Mouse (Mus musculus) spleen, adult 2 months (tissue): Measurements from ENCODE around the gene Safb2.

Experiments
- CTCF ChIP-seq: fragments of 200-500 bp; IDR thresholded peaks from 2 replicates; pipeline ENCODE4 v1.5.1; 2011; ENCODE audit warnings: mild to moderate bottlenecking, inconsistent platforms; ENCODE audit not compliant: insufficient read depth, insufficient read length, insufficient replicate concordance; ENCODE audit errors: extremely low read depth
- POLR2A ChIP-seq: fragments of 200-500 bp; IDR thresholded peaks from 2 replicates; pipeline ENCODE4 v1.6.1; 2011; ENCODE audit warnings: low read depth, low read length, inconsistent platforms

GRCm38 (mm10) chr17:56634023-56634422, 49.6 kb upstream of the Safb2 start:
- TF ChIP-seq CTCF = no peak
- no peak for TF ChIP-seq POLR2A
